Mouse (Mus musculus) naive thymus-derived CD4-positive, alpha-beta T cell, adult 2 months (primary cell): ENCODE results near the gene Rassf2.

Experiments
- DNase-seq: peaks from one replicate; pipeline ENCODE4 v3.0.0-alpha.2; 2011; ENCODE audit warnings: low read depth

Rassf2 gene

DNA sequence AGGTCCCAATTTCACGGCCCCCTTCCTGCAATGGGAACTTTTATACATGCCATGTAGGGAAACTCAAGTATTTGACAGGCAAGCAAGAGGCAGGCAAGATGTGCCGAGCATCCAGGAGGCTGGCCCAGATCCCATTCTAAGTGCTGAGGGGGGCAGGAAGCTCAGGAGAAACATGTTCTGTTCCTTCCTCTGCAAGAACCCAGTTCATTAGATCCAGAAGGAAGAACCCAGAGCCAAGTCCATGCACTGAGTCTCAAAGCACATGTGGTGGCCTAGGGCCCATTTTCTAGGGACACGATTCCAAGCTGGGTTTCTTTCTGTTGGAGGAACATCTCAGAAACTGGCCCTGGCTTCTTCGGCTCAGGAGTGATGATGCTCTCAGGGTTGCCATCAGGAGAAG is 24.6 kb downstream of the Rassf2 start:
- DNase-seq = no peak

- no peak for DNase-seq
Measured at GRCm38 (mm10) chr2:132004495-132005136, 25.4 kb downstream of the Rassf2 start.

DNA sequence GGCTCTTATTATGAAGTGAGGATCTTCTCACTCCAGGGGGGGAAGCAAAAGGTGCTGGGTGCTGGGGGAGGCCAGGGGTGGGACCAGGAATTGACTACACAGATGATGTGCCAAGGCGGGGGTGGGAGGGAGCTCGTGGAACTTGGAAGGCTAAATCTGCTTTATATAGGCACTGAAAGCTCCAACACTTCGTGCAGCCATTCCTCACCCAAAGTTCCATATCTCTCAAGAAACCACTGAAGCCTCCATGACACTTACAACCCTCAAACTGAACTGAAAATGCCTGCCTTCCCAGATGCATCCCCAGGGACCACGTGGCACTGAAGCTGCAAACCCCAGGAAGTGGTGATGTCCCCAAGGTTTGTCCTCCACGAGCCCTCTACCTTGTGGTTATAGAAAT is 26.1 kb downstream of the Rassf2 start:
- DNase-seq = no peak

DNA sequence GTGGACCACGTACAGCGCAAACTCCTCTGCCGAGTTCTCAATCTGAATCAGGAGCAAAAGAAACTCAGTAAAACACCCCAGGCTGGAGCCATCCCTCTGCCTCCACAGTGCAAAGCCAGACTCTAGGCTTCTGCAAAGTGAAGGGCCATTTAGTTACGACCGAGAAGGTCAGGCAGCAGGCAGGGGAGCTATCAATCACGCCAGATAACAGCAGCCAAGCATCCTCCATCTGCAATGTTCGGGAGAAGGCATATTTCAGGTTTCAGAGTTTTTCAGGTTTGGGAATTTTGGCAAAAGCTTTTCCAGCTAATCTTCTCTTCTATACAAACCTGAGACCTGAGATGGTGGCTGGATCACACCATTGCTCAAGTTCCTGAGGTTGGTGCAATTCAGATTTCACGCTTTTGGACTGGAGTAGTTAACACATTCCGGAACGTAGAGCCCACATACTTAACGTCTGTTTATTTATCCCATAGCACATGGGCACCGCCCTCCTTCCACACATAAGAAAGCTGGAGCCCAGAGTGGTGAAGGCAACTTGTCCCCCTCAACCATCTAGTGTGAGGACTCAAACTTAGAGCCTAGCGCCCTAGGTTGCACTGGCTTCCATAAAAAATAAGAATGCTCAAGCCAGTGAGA is 28.2 kb downstream of the Rassf2 start:
- no peak for DNase-seq

DNA sequence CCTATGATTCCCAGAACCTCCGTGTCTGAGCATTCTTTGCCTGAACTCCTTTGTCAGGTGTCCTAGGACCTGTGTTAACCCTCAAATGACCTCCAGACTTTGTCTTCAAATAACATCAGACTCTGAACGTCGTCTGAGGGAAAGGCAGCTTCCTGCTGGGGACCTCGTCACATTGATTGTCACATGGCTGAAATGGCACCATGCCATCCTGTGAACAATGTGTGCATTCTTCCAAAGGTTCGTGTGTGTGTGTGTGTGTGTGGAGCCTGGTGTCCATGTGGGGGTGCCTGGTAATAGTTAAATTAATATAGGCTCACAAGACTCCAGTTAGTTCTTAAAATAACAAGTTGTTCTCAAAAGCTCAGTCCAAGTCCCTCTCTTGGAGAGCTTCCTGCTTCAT is 32.7 kb downstream of the Rassf2 start:
- DNase-seq = no peak

- DNase-seq = no peak
Measured at GRCm38 (mm10) chr2:131996369-131996768, 33.7 kb downstream of the Rassf2 start.

- no peak for DNase-seq
Measured at GRCm38 (mm10) chr2:131995742-131996141, 34.3 kb downstream of the Rassf2 start.

GRCm38 (mm10) chr2:131994971-131995370 is 35.1 kb downstream of the Rassf2 start:
- no peak for DNase-seq

DNA sequence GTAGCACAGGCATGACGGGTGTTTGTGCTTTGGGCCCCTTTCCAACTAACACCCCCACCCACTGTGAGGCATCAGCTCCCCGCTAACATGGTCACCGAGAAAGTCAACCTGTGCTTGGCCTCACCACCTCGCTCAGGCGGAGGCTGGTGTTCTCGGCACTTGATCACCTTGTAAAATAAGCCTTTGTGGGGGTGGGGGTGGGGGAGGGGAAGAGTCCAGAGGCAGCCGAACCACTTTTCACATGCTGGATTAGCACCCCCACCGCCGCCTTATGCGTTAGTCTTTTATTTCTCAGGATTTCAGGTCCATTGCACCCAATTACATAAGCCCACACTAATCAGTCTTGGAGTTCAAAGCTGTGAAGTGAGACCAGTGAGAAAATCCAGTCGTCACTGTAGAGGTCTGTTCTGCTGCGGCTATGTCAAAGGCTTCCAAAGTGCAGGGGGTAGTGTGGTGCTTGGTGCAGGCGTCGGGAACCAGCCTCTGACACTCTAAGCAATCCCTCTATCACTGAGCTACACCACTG is 36.4 kb downstream of the Rassf2 start:
- peak; percentile 47 for DNase-seq

- peak; percentile 56 for DNase-seq
Measured at GRCm38 (mm10) chr2:131993151-131993550, 36.9 kb downstream of the Rassf2 start.

DNA sequence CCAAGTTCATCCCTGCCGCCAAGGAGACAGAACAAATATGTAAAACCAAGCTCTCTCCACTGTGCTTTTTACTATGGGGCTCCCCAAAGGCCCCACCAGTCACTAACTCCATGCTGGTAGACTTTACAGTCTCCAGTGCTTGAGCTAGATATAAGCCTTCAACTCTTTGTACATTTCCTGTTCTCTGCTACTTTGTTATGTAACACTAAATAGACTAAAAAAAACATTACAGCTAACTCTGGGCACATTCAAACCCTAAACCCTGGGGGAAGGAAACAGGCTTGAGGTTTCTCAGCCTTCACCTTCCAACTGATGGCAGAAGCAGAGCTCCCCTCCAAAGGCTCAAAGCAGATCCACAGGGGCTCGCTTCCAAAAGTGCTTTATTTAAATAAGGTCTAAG is 37.6 kb downstream of the Rassf2 start:
- DNase-seq = peak; percentile 53

- DNase-seq = no peak
Measured at GRCm38 (mm10) chr2:131988550-131988949, 41.5 kb downstream of the Rassf2 start.

DNA sequence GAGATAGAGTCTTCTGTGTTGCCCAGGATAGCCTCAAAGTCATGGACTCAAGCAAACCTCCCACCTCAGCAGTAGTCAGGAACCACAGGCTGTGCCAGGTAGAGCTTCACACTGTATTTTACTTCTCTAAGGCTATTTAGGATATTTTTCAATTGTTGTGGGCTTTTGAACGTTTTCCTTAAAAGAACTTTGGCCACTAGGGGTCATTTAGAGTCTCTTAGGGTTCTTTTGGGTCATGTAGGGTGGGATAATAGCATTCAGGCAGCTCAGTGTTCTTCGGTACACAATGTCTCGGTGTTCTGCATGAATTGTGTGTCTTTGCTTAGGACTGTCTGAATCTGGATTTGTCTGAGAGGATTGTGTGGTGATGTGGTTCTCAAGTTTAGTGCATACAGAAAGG is 42.1 kb downstream of the Rassf2 start:
- no peak for DNase-seq

DNA sequence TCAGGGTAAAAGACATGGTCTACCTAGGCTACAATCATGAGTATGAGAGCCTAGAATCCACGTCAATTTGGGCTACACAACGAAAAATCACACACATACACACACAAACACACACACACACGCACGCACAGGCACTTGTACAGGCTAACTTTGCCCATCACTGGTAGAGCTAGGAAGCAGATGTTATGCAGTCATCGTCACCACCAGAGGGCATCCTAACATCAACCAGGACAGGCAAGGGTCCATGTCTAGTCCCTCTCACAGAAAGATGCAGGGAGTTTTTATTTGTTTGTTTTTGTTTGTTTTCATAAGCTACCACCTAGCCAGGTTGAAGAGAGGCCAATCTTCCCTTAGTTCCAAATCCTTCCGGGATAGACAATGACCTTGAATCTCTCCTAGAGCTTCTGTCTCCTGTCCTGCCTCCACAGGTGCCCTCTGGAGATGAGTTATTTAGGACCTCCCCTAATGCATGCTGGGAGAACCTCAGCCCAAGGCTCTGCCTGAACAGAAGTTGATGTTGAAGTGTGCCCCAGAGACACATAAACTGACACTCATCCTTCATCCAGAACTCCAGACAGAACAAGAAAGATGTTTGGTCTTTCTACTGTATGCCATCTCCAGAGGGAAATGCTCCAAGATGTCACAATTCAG is 47.4 kb downstream of the Rassf2 start:
- DNase-seq = peak; percentile 86

- DNase-seq = no peak
Measured at GRCm38 (mm10) chr2:131980866-131981265, 49.2 kb downstream of the Rassf2 start.

DNA sequence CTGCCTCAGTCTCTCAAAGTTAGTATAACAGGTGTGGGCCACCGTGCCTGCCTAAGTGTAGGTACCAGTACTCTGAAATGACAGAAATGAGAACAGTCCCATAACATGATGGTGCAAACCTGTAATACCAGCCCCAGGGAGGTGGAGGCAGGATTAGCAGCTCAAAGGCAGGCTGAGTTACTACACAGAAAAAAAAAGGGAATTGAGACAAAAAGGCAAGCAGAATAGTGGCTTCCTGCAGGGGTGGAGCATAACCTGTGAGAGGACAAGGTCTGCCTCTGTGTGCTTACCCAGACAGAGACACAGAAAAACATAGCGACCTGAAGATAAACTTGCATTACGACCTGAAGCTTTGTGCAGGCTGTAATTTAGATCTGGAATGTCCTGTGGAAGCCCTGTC is 53.4 kb downstream of the Rassf2 start:
- DNase-seq = no peak

DNA sequence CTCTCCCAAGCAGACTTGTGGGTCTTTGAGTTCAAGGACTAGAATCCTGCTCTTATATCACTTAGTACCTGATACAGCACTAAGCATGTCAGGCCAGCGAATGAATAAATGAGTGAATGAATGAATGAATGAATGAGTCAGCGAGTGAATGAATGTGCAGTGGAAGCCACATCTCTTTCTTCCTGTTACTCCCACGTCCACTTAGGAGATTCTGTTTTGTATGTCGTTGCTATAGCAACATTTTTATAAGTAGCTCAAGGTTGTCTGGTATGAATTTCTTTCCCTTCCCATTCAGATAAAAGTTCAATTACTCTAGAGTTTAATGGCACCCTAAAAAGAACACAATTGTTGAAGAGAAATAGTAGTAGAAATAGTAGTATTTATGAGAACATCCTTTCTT is 59.0 kb downstream of the Rassf2 start:
- no peak for DNase-seq

GRCm38 (mm10) chr2:131970597-131970996 is 59.5 kb downstream of the Rassf2 start:
- no peak for DNase-seq

DNA sequence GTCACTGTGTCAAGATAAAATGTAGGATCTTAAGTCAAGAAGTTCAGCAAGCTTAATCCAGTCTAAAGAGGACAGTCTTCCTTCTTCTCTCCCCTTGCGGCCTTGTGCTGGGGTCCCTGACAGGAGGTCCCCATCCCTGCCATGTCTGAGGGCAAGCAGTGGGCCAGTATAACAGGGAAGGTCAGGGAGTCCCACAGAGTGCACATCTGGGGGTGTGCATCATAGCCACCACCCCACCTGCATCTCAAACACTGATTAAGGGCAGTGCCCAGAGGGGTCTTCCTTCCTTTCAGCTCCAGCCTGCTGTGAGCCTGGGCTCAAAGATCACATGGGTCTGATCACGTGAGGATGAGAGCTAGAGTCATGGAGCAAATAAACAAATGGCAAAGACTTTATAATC is 68.4 kb downstream of the Rassf2 start:
- DNase-seq = no peak

DNA sequence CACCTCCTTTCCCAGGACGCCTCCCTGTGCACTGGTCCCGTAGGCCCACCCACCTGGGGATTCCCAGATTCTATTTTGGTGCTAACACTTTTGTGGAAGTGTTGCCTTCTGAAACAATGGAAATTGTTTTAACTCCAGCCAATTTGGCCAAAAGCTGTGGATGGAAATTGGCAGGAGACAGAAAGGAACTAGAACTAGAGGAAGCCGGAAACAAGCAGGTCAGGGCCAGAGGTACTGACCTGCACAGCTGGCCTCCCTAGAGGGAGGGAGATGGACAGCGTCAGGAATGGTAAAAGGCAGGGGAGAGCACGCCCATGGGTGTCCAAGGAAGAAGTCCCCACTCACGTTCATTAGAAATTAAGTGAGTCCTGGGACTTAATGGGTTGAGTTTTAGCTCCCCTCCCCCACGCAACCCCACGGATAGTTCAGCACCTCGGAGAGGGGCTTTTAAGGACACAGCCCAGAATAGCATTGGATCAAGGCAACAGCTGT is 72.3 kb downstream of the Rassf2 start:
- no peak for DNase-seq

DNA sequence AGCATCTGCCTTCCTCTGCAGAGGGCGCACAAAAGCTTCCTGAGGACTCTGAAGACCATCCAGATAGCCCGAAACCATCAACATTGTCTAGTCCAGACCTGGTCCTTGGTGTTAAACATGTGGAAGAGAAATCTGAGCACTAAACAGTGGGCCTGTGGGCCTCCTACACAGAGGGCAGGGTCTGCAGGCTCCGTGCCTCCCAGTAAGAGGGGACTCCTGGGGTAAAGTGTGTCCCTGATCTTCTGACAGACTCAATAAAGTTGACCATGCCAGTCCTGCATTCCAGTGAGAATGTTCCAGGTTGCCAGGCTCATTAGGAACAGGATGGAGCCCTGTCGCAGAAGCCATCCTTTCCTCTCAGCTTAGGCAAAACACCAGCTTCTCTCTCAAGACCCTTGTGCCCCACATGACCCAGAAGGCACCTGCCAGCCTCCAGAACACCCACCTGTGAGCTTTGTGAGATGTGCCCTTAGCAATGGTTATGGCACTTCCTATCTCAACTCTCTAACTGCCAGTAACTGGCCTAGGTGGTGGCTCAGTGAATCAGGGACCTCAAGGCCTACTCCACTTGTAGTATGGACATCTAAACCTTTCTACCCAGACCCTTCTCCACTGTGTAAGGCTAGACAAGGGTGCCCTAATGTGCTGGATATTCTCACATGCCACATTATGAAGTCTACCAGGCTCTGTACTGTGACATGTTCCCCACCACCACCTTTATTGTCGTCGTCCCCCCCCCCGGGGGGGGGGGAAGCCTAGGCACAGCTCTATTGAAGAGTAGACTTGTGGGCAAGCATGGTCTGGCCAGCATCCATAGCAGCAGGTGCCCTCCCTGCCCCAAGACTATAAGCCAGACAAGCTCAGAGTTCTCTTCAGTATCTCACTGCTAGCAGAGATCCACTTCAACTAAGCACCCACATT is 73.5 kb downstream of the Rassf2 start:
- no peak for DNase-seq

DNA sequence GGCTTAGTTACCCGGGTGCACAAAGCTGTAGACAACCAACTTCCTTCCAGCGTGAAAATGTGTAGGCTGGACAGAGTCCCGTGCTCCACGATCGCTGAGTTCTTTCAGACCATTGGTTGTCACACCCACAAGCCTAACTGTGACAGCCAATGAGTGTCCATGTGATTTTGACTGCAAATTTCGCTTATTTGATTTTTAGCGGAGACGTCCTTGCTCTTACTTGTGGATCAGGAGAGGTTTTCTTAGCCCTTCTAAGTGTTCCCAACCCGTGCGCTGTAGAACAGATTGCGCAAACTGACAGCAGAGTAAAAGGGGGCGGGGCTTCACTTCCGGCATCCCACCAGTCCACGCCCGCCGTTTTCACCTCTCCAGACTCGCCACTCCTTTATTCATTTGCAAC is 74.8 kb downstream of the Rassf2 start:
- peak; percentile 43 for DNase-seq
